ENCODE assay signal across 10 mouse cellular contexts in genomic region chr6:135859502-135859901, GRCm38 (mm10).
DNase-seq lines count a peak whose midpoint lies in the region; ATAC-seq lines count a peak whose summit lies in the region.
"Had no signal": no experiment of that assay in that cellular context is flagged by ENCODE, and none has a peak within 500 bp of the region (broad histone marks: within the 10 kb centered on the region; RNA-seq: fewer than 3 reads in every experiment).

No protein-coding gene starts in this region.

- DNase-seq in frontal cortex, adult 2 months (ENCODE audit: extremely low spot score in 1 of 2, low spot score in 1 of 2) = peak; percentile 84 to 86
- peak; percentile 40 to 92 for DNase-seq in left cerebral cortex, adult 8-10 months (ENCODE audit: low spot score in 2 of 2)
- peak; percentile 89 for DNase-seq in right cerebral cortex, adult 18-20 months
- DNase-seq in adrenal gland, postnatal 14 days = no peak

- WGBS in hindbrain, embryonic 15.5 days = 28% methylated on average over 8 of the region's 8 CpGs
- 46% methylated on average over 8 of the region's 8 CpGs for WGBS in hindbrain, embryonic 12.5 days
- 48% methylated on average over 8 of the region's 8 CpGs for WGBS in heart, embryonic 12.5 days

- H3K27ac ChIP-seq in hindbrain, embryonic 15.5 days (replicated peaks) = peak overlapping the region; percentile 21; the same call in 1 of the 2 replicates
- H3K27ac ChIP-seq in hindbrain, embryonic 12.5 days = no peak overlapping the region
- no peak overlapping the region for H3K27ac ChIP-seq in heart, embryonic 12.5 days (ENCODE audit: poor library complexity, severe bottlenecking)
- H3K27ac ChIP-seq: heart, embryonic 15.5 days; kidney, postnatal 0 days had no signal

- ATAC-seq in hindbrain, embryonic 15.5 days (ENCODE audit: low FRiP score, low read depth) = peak; percentile 65; the same call in 1 of the 2 replicates
- no peak for ATAC-seq in hindbrain, embryonic 12.5 days (ENCODE audit: low FRiP score)
- no peak for ATAC-seq in heart, embryonic 12.5 days (ENCODE audit: insufficient number of reproducible peaks, low FRiP score)
- ATAC-seq in CD4-positive, CD25-positive, alpha-beta regulatory T cell, adult 4 months = no peak

- peak overlapping the region; percentile 22; the same call in 1 of the 2 replicates for H3K4me2 ChIP-seq in hindbrain, embryonic 15.5 days
- no peak overlapping the region for H3K4me2 ChIP-seq in hindbrain, embryonic 12.5 days (replicated peaks)
- H3K4me2 ChIP-seq in heart, embryonic 12.5 days = no peak overlapping the region
- H3K4me2 ChIP-seq: heart, embryonic 15.5 days had no signal

- peaks cover 49% of the 10 kb centered on the region for H3K4me1 ChIP-seq in hindbrain, embryonic 15.5 days (replicated peaks)
- H3K4me1 ChIP-seq in hindbrain, embryonic 12.5 days = peaks cover 10% of the 10 kb centered on the region
- H3K4me1 ChIP-seq in heart, embryonic 12.5 days (replicated peaks) = no peaks in the 10 kb centered on the region
- H3K4me1 ChIP-seq: heart, embryonic 15.5 days had no signal

- no peak overlapping the region for H3K4me3 ChIP-seq in hindbrain, embryonic 15.5 days
- H3K4me3 ChIP-seq in hindbrain, embryonic 12.5 days = no peak overlapping the region
- H3K4me3 ChIP-seq in heart, embryonic 12.5 days = no peak overlapping the region
- H3K4me3 ChIP-seq: heart, embryonic 15.5 days had no signal

- H3K27me3 ChIP-seq in hindbrain, embryonic 15.5 days = no peaks in the 10 kb centered on the region
- no peaks in the 10 kb centered on the region for H3K27me3 ChIP-seq in hindbrain, embryonic 12.5 days
- H3K27me3 ChIP-seq in heart, embryonic 12.5 days (replicated peaks) = no peaks in the 10 kb centered on the region
- H3K27me3 ChIP-seq: heart, embryonic 15.5 days had no signal

- H3K36me3 ChIP-seq in hindbrain, embryonic 15.5 days = no peaks in the 10 kb centered on the region
- H3K36me3 ChIP-seq in hindbrain, embryonic 12.5 days = no peaks in the 10 kb centered on the region
- H3K36me3 ChIP-seq in heart, embryonic 12.5 days = no peaks in the 10 kb centered on the region
- H3K36me3 ChIP-seq: heart, embryonic 15.5 days had no signal

- no peaks in the 10 kb centered on the region for H3K9me3 ChIP-seq in hindbrain, embryonic 15.5 days
- no peaks in the 10 kb centered on the region for H3K9me3 ChIP-seq in hindbrain, embryonic 12.5 days (replicated peaks)
- no peaks in the 10 kb centered on the region for H3K9me3 ChIP-seq in heart, embryonic 12.5 days (replicated peaks)
- H3K9me3 ChIP-seq: heart, embryonic 15.5 days had no signal

- no peak overlapping the region for H3K9ac ChIP-seq in hindbrain, embryonic 15.5 days
- H3K9ac ChIP-seq in hindbrain, embryonic 12.5 days = no peak overlapping the region
- no peak overlapping the region for H3K9ac ChIP-seq in heart, embryonic 12.5 days
- H3K9ac ChIP-seq: heart, embryonic 15.5 days had no signal
